Mouse (Mus musculus) embryonic facial prominence, embryonic 12.5 days (tissue): ENCODE measurements around the gene Pnkp. TPM values are rescaled to one million over a fixed set of nuclear protein-coding genes. Genes with fewer than 3 reads are reported as not detected.

Experiments
- ATAC-seq: fragments of 200-750 bp; cut with Nextera tagmentation; 2 replicates; pipeline ENCODE4 v1.8.0; 2017; ENCODE audit not compliant: insufficient number of reproducible peaks, insufficient read depth, low FRiP score, low TSS enrichment
- H3K27ac ChIP-seq: fragments of 300-500 bp; sonication (generic); 2 replicates; pipeline ENCODE4 v1.5.1; 2016; ENCODE audit warnings: mild to moderate bottlenecking
- H3K27me3 ChIP-seq: fragments of 300-500 bp; sonication (generic); 2 replicates; pipeline ENCODE4 v1.6.1; 2016; ENCODE audit warnings: mild to moderate bottlenecking, moderate library complexity
- H3K36me3 ChIP-seq: fragments of 300-500 bp; sonication (generic); 2 replicates; pipeline ENCODE4 v1.6.1; 2016; ENCODE audit warnings: mild to moderate bottlenecking
- H3K4me1 ChIP-seq: fragments of 300-500 bp; sonication (generic); 2 replicates; pipeline ENCODE4 v1.6.1; 2016
- H3K4me2 ChIP-seq: fragments of 300-500 bp; sonication (generic); replicated peaks from 2 replicates; pipeline ENCODE4 v1.6.1; 2016; ENCODE audit warnings: mild to moderate bottlenecking, moderate library complexity
- H3K4me3 ChIP-seq: fragments of 300-500 bp; sonication (generic); 2 replicates; pipeline ENCODE4 v1.5.1; 2016; ENCODE audit warnings: mild to moderate bottlenecking
- H3K9ac ChIP-seq: fragments of 300-500 bp; sonication (generic); 2 replicates; pipeline ENCODE4 v1.6.1; 2016; ENCODE audit warnings: mild to moderate bottlenecking, moderate library complexity
- H3K9me3 ChIP-seq: fragments of 300-500 bp; sonication (generic); 2 replicates; pipeline ENCODE4 v1.6.1; 2016; ENCODE audit warnings: mild to moderate bottlenecking, moderate library complexity
- WGBS: fragments of 180-500 bp; shearing (Covaris S2); methylation state at CpG from one replicate; pipeline ENCODE4 v1.1.7; 2016; 5-methylcytosine and 5-hydroxymethylcytosine counted together
- polyA plus RNA-seq: library from polyadenylated mRNA; unstranded; fragments of >200 nt; fragmentation: Nextera tagmentation; extraction: Ambion mirVana; gene quantifications from 2 replicates; pipeline ENCODE4 v1.2.1, GENCODE M21; 2016

The Pnkp gene
- polyA plus RNA-seq, 1 experiment from 2014 or later = 30.4 TPM

- Histone ChIP-seq H3K36me3 (peaks cover 46% of the 10 kb centered on the region), H3K4me2 (no peak overlapping the region), H3K4me1 (peaks cover 9% of the 10 kb centered on the region; the same call in 1 of the 2 replicates), H3K27ac (no peak overlapping the region), H3K4me3 (no peak overlapping the region), H3K9ac (no peak overlapping the region), H3K27me3 (no peaks in the 10 kb centered on the region), H3K9me3 (no peaks in the 10 kb centered on the region)
- no peak for ATAC-seq
- 89% methylated on average over 5 of the region's 5 CpGs for WGBS
Observed at GRCm38 (mm10) chr7:44828706-44829105, 28.2 kb upstream of the Pnkp start.

GRCm38 (mm10) chr7:44832763-44833162 is 24.2 kb upstream of the Pnkp start:
- 75% methylated on average over 4 of the region's 4 CpGs for WGBS
- Histone ChIP-seq H3K27ac (no peak overlapping the region), H3K9me3 (no peaks in the 10 kb centered on the region), H3K36me3 (peaks cover 43% of the 10 kb centered on the region), H3K9ac (no peak overlapping the region), H3K27me3 (no peaks in the 10 kb centered on the region), H3K4me3 (no peak overlapping the region), H3K4me1 (peaks cover 5% of the 10 kb centered on the region; the same call in 1 of the 2 replicates), H3K4me2 (no peak overlapping the region)
- no peak for ATAC-seq

- 100% methylated on average over 1 of the region's 1 CpGs for WGBS
- peaks cover 19% of the 10 kb centered on the region for H3K4me1 ChIP-seq
- no peaks in the 10 kb centered on the region for H3K9me3 ChIP-seq
- peaks cover 21% of the 10 kb centered on the region for H3K27me3 ChIP-seq
- H3K4me2 ChIP-seq = no peak overlapping the region
- no peak overlapping the region for H3K9ac ChIP-seq
- H3K36me3 ChIP-seq = peaks cover 21% of the 10 kb centered on the region
- no peak for ATAC-seq
- H3K4me3 ChIP-seq = no peak overlapping the region
- no peak overlapping the region for H3K27ac ChIP-seq
Observed at GRCm38 (mm10) chr7:44835373-44836015, 21.4 kb upstream of the Pnkp start.

GRCm38 (mm10) chr7:44836016-44836404 is 20.9 kb upstream of the Pnkp start:
- H3K4me2 ChIP-seq = no peak overlapping the region
- no peak overlapping the region for H3K4me3 ChIP-seq
- peaks cover 19% of the 10 kb centered on the region for H3K4me1 ChIP-seq
- no peak for ATAC-seq
- peaks cover 26% of the 10 kb centered on the region for H3K27me3 ChIP-seq
- H3K9me3 ChIP-seq = no peaks in the 10 kb centered on the region
- no peak overlapping the region for H3K9ac ChIP-seq
- H3K27ac ChIP-seq = no peak overlapping the region
- H3K36me3 ChIP-seq = peaks cover 20% of the 10 kb centered on the region
- 44% methylated on average over 3 of the region's 3 CpGs for WGBS

- H3K27me3 ChIP-seq = peaks cover 31% of the 10 kb centered on the region
- H3K4me2 ChIP-seq = no peak overlapping the region
- no peak overlapping the region for H3K4me3 ChIP-seq
- peaks cover 19% of the 10 kb centered on the region for H3K4me1 ChIP-seq
- no peak overlapping the region for H3K9ac ChIP-seq
- no peak overlapping the region for H3K27ac ChIP-seq
- H3K36me3 ChIP-seq = peaks cover 19% of the 10 kb centered on the region
- no peaks in the 10 kb centered on the region for H3K9me3 ChIP-seq
- WGBS = 85% methylated on average over 9 of the region's 9 CpGs
- ATAC-seq = no peak
Observed at GRCm38 (mm10) chr7:44836423-44837053, 20.4 kb upstream of the Pnkp start.

- no peak overlapping the region for H3K4me3 ChIP-seq
- no peak for ATAC-seq
- H3K4me1 ChIP-seq = peaks cover 19% of the 10 kb centered on the region
- no peak overlapping the region for H3K4me2 ChIP-seq
- peaks cover 26% of the 10 kb centered on the region for H3K36me3 ChIP-seq
- no peaks in the 10 kb centered on the region for H3K9me3 ChIP-seq
- H3K9ac ChIP-seq = no peak overlapping the region
- WGBS = 82% methylated on average over 6 of the region's 6 CpGs
- peaks cover 33% of the 10 kb centered on the region for H3K27me3 ChIP-seq
- H3K27ac ChIP-seq = no peak overlapping the region
Observed at GRCm38 (mm10) chr7:44838073-44838472, 18.9 kb upstream of the Pnkp start.

GRCm38 (mm10) chr7:44839171-44839490 is 17.8 kb upstream of the Pnkp start:
- peaks cover 33% of the 10 kb centered on the region for H3K27me3 ChIP-seq
- WGBS = 23% methylated on average over 11 of the region's 11 CpGs
- ATAC-seq = no peak
- H3K9me3 ChIP-seq = no peaks in the 10 kb centered on the region
- peaks cover 37% of the 10 kb centered on the region for H3K36me3 ChIP-seq
- H3K4me1 ChIP-seq = peaks cover 19% of the 10 kb centered on the region
- H3K4me2 ChIP-seq = peak overlapping the region; percentile 57
- no peak overlapping the region for H3K27ac ChIP-seq
- H3K4me3 ChIP-seq = peak overlapping the region; percentile 25
- peak overlapping the region; percentile 43; the same call in 1 of the 2 replicates for H3K9ac ChIP-seq

GRCm38 (mm10) chr7:44839491-44840191 is 17.3 kb upstream of the Pnkp start:
- ATAC-seq = peak; percentile 42; the same call in 1 of the 2 replicates
- Histone ChIP-seq H3K27ac (no peak overlapping the region), H3K9me3 (no peaks in the 10 kb centered on the region), H3K4me2 (peak overlapping the region; percentile 57), H3K4me3 (peak overlapping the region; percentile 25), H3K27me3 (peaks cover 33% of the 10 kb centered on the region), H3K4me1 (peaks cover 19% of the 10 kb centered on the region), H3K9ac (peak overlapping the region; percentile 43), H3K36me3 (peaks cover 41% of the 10 kb centered on the region)
- 2% methylated on average over 58 of the region's 58 CpGs for WGBS

- peaks cover 19% of the 10 kb centered on the region for H3K4me1 ChIP-seq
- H3K4me2 ChIP-seq = peak overlapping the region; percentile 57; the same call in 1 of the 2 replicates
- no peak overlapping the region for H3K27ac ChIP-seq
- no peak overlapping the region for H3K4me3 ChIP-seq
- no peak for ATAC-seq
- peaks cover 49% of the 10 kb centered on the region for H3K36me3 ChIP-seq
- H3K27me3 ChIP-seq = peaks cover 33% of the 10 kb centered on the region
- 56% methylated on average over 14 of the region's 14 CpGs for WGBS
- H3K9ac ChIP-seq = no peak overlapping the region
- H3K9me3 ChIP-seq = no peaks in the 10 kb centered on the region
Observed at GRCm38 (mm10) chr7:44840426-44840825, 16.5 kb upstream of the Pnkp start.

GRCm38 (mm10) chr7:44841825-44842463 is 15.0 kb upstream of the Pnkp start:
- Histone ChIP-seq H3K4me1 (peaks cover 14% of the 10 kb centered on the region), H3K27ac (no peak overlapping the region), H3K4me3 (no peak overlapping the region), H3K36me3 (peaks cover 64% of the 10 kb centered on the region), H3K9me3 (no peaks in the 10 kb centered on the region), H3K9ac (no peak overlapping the region), H3K4me2 (no peak overlapping the region), H3K27me3 (peaks cover 33% of the 10 kb centered on the region)
- ATAC-seq = no peak
- 92% methylated on average over 8 of the region's 8 CpGs for WGBS

- ATAC-seq = no peak
- Histone ChIP-seq H3K9me3 (no peaks in the 10 kb centered on the region), H3K4me1 (peaks cover 13% of the 10 kb centered on the region), H3K4me3 (no peak overlapping the region), H3K36me3 (peaks cover 64% of the 10 kb centered on the region), H3K27ac (no peak overlapping the region), H3K9ac (no peak overlapping the region), H3K27me3 (peaks cover 17% of the 10 kb centered on the region), H3K4me2 (no peak overlapping the region)
- 88% methylated on average over 10 of the region's 10 CpGs for WGBS
Observed at GRCm38 (mm10) chr7:44845006-44845405, 11.9 kb upstream of the Pnkp start.
